Mouse (Mus musculus) hindlimb bud, embryonic 11.5 days (tissue): Measurements from ENCODE around the gene Crybb2.
"Not testable (repeated sequence)": the region's sequence is repeated elsewhere in the genome, so short reads cannot be mapped to it uniquely, and the experiment has no call there.

ENCODE experiments used
- DNase-seq: peaks from one replicate; pipeline ENCODE4 v3.0.0-alpha.2; 2012; ENCODE audit warnings: low read depth, low spot score; ENCODE audit errors: extremely low spot score

Crybb2 gene

DNA sequence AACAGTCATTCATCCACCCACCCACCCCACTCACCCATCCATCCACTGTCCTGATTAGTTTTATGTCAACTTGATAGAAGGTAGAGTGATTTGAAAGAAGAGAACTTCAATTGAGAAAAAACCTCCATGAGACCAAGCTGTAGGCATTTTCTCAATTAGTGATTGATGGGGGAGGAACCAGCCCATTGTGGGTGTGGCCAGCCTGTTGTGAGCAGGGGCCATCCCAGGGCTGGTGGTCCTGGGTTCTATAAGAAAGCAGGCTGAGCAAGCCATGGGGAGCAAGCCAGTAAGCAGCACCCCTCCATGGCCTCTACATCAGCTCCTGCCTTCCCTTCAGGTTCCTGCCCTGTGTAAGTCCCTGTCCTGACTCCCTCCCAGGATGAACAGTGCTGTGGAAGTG lies at the start of gene Crybb2:
TSS of gene Crybb2 (minus strand) at position 101 of the 400 bp plus-strand sequence.
- DNase-seq, result no peak

DNA sequence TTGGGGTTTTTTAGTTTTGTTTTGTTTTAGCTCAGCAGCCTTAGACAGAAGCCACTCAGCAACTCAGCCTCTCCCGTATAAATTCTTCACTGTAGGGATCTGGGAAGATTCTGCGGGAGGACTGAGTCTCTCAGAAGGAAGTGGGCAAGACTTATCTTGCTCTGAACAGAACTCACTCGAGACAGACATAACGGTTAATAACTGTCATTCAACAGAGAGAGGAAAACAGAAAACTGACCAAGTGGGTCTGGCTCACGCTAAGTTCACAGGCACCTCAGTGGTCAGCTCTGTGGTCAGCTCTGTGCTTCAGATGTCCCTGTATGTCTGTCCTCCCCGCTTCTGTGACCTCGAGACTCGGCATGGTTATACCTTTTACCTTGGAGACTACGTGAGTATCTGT lies 49.4 kb upstream of the Crybb2 start:
- DNase-seq, result no peak

DNA sequence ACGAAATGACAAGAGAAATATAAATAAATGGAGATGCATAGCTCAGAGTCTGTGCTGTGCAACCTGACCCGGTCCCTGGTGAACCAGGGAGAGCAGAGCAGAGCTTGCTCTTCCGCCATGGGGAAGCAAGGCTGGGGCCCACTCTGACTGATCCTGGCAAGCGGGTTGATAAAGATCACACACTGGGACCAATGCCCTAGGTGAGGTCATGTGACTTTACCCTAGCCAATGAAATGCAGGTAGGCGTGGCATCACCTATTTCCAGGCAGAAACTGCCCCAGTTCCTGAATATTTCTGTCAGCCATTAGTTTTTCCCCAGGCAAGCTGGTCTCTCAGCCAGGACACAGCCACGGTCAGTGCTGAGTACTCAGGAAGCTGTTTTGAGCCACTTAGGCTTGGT lies 48.8 kb upstream of the Crybb2 start:
- no peak for DNase-seq

DNA sequence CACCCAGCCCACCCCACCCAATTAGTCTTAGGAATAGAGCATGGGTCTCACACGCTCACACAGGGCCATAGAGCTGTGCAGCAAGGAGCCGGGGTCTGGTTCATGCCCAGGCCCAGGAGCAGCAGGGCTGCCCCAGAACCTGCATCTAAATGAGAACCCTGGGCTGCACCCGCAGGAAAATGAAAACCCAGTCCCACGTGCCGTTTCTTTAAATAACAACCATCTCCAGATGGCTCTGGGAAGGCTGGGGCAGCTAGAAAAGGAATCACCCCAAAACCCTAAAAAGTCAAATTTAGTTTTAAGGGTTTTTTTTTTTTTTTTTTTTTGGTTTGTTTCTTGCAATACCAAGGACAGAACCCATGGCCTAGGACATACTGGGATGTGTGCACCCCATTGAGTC lies 47.4 kb upstream of the Crybb2 start:
- DNase-seq, result no peak

DNA sequence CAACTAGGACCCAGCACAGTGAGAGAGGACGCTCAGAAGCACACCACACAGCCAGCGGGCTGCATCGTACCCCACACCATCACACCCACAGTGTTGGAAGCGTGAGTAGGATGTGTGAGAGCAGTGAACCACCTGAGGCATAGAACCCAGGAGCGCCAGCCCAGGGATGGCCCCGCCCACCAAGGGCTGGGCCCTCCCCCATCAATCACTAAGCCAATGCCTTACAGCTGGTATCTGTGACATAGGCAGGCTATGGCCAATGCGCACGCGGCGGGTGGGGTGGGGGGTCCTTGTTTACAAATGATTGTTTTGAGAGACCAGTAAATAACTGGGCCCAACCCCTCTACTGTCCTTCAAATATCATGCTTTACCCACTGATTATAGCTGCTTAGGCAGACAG lies 46.0 kb upstream of the Crybb2 start:
- no peak for DNase-seq

DNA sequence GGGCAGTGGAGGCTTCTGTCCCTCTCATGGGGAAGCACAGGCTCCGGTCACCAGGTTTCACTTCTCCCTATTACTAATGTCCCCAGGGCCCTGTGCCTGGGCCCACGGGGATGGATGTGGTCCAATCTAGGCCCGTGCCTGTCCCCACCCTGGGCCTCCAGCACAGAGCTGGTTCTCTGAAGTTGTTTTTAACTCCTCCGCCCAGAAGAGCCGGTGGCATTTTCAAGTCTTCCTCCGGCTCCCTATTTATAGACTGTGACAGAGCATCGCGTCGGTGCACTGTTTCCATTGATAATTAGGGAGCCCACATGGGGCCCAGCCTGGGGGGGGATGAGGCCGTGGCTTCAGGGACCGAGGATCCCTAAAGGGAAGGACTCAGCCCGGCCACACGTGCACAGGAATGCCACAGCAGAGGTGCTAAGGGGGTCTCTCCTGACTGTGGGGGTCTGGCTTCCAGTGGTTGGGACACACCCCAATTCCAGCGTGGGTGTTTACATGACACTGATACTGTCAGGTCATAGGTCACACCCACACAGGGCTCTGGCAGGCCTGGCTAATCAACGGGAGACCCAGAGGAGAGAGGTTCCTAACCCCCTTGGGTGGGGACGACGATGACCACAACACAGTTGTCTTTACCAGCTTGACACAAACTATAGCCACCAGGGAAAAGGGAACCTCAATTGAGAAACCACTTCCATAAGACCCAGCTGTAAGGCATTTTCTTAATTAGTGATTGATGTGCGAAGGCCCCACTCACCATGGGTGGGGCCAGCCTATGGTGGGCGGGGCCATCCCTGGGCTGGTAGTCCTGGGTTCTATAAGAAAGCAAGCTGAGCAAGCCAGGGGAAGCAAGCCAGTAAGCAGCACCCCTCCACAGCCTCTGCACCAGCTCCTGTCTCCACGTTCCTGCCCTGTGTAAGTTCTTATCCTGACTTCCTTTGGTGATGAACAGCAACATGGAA lies 44.6 kb upstream of the Crybb2 start:
- no peak for DNase-seq

DNA sequence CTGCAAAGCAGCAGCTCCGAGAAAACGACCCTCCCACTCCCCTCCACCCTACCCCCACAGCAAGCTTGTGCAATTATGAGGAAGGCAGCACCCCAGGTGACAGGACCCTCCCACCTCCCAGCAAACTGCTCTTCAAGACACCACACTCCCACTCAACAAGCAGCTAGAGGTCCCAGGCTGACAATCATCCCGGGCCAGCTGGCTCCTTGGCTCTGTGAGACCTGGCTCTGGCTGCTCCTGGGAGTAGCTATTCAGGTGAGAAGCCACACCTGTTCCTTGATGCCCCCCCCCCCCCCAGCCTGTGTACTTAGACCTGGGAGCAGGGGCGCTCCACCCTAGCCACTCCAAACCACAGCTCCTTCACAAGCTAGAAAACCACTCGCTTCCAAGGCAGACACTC lies 43.2 kb upstream of the Crybb2 start:
- DNase-seq, result no peak

DNA sequence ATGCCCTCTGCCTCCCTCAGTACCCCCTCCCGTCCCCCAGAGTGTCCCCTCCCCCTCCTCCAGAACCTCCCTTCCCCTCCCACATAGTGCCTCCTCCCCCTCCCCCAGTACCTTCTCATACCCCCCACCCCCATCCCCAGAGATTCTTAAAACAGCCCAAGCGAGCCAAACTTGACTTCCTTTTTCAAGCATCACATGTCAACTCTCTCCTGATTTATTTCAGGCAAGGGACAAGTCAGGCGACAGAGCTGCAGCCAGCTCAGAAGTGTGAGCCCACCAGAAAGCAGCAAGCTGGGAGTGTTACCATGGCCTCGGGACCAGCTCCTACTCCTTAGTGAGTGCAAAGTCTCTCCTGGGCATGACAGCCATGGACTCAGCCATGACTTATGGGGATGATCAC lies 41.4 kb upstream of the Crybb2 start:
- DNase-seq, result no peak

DNA sequence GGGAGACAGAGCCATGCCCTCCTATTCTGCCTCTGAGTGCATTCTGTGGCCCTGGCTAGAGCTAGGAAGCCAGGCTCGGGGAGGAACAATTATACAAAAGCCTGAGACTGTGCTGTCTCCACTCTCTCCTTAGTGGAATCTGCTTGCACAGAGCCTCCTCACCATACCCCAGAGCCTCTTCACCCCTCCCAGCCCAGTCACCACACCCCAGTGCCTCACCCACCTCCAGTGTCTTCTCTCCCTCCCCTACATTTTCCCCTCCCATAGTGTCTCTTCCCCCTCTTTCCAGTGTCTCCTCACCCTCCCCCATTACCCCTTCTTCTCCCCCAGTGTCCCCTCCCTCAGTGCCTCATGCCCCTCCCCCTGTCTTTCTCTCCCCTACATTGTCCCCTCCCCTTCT lies 41.0 kb upstream of the Crybb2 start:
- DNase-seq, result no peak

DNA sequence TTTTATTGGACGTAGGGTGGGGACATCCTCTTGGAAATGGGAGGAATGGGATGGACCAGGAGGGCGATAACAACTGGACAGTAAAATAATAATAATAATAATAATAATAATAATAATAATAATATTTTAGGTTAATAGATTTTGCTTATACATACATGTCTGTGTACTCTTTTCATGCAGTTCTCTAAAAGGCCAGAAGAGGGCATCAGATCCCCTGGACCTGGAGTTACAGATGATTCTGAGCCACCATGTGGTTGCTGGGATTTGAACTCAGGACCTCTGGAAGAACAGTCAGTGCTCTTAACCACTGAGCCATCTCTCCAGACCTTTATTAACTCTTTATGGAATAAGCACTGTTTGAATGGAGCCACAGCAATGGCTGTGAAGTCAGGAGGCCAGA lies 39.7 kb upstream of the Crybb2 start:
- not testable (repeated sequence) for DNase-seq

DNA sequence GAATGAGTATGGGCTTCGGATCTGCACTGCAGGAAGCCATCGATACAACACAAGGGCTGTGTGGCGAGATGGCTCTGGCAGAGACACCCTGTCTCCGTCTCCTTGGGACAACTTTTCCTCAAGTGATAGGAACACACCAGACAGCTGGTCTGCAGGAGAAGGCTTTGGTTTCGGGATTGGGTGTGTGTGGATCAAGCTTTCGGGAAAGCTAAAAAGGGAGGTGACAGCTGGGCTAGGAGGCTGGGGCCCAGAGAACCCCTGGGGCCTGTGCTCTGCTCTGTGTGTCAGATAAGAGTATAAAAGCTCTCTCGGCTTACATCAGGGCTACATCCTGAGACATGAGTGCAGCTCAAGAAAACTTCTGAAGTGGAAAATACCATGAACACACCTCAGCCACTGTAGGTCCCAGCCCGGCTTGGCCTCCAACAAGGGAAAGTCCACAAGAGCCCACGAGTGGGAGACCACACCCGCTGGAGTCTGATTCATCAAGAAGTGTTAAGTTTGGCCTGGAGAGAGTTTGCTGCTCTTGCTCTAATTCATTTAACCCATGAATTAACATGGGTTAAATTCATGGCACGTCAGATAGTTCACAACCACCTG lies 38.3 kb upstream of the Crybb2 start:
- no peak for DNase-seq

DNA sequence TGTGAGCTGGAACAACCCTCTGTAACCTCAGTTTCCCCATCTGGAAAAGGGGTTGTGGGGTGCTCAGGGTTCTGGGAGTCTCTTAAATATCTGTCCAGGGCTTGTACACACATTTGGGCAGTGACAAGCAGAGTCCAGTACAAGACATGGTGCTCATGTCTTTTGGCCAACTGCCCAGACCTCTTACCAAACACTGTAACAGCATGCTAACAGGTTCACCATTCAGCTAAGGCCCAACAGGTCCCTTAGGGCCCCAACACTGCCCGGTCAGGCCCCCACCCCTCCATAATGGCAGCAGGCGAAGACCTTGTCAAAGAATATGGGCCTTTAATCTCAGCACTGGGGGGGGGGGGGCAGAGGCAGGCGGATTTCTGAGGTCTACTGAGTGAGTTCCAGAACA lies 37.8 kb upstream of the Crybb2 start:
- no peak for DNase-seq

DNA sequence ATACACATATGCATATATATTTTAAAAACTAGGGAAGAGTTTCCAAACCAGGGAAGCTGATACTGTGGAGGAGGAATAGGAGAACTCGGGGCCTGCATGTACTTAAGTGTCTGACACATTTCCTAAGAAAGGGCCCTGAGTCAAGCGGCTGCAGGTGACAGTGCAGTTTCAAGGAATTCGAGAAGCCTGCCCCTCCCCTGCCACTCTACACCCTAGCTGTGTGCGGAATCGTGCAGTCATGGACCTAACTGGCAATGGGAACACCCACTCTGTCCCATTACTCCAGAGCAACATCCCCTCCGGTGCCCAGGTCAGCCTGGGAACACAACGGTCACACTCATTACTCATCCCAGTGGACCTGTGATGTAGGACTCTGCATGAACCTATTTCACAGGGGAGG lies 36.7 kb upstream of the Crybb2 start:
- no peak for DNase-seq

DNA sequence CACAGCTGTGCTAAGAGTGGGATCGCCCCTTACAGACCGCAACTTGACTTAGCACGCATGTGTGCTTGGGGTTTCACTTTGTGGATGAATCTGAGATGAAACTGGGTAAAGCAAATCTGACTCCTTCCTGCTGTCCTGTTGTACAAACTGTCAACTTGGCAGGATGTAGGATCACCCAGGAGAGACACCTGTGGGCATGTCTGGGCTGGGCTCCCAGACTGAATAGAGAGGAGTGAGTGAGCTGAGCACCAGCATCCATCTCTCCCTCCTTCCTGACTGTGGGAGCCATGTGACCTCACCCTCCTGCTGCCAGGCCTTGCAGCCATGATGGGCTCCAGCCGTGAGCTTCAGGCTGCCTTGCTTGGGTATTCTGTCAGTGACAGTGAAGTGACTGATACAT lies 35.6 kb upstream of the Crybb2 start:
- no peak for DNase-seq

DNA sequence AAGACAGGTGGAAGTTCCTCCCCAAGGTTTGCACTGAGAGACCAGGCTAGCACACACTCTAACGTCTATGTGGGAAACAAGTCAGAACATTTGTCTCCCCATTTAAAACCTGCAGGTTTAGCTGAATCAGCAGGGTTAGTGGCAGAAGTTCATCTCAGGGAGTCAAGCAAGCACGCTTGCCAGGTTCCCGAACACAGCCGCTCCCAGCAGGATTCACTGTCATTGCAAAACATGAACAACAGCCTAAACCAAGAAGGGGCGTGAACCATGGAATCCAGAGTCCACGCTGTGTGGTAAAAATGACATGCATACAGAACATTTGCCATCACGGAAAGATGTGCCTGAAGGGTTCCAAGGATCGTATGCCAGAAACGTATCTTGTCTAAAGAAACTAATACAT lies 35.1 kb upstream of the Crybb2 start:
- no peak for DNase-seq

DNA sequence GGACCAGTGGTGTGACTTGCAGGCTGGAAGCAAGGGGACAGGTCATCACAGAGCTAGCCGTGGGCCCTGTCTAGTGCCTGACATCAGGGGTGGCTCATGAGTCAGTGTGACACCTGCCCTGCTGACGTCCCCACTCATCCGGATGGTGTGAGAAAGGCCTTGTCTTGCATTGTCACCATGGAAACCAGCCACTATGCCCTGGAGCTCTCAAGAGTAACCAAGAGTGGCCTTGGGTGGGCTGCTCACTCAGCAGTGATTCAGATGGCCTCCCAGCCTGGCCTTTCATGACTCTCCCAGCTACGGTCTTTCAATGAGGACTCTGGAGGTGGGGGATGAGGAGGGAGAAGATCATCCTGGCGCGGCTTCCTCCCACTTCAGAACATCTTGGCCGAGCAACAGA lies 32.5 kb upstream of the Crybb2 start:
- no peak for DNase-seq

DNA sequence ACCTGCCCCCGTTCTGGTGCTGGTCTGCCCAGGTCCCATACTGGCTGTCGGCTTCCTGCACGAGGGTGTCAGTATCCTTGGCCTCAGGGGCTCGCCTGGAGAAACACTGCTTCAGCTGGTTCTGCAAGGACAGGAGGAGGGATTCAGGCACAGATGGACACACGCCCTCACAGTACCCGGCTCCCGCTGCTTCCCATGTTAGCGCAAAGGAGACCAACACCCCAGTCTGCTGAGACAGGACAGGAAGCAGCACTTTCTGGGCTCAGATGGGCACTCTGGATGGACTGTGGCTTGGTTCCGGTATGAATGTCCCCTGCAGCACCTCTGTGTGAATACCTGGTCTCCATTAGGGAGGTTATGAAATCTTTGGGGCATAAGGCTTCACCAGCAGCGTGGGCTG lies 31.5 kb upstream of the Crybb2 start:
- DNase-seq, result no peak

DNA sequence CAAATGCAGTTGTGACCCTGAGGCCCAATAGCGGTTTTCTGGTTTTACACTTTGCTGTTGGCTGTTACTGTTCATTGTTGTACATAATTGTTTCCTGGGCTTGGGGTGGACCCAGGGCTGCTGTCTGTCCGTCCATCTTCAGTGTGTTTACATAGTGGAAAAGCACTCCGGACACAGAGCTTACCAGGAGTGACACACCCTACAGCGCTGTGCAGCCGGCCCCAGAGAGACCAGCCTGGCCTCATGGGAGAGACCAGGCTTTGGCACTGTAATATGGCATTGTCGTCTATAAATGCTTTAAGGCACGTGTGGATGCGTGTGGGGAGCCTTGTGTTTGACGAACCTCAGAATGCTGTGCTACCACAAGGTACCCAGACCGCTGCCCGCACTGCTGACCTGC lies 30.5 kb upstream of the Crybb2 start:
- no peak for DNase-seq

DNA sequence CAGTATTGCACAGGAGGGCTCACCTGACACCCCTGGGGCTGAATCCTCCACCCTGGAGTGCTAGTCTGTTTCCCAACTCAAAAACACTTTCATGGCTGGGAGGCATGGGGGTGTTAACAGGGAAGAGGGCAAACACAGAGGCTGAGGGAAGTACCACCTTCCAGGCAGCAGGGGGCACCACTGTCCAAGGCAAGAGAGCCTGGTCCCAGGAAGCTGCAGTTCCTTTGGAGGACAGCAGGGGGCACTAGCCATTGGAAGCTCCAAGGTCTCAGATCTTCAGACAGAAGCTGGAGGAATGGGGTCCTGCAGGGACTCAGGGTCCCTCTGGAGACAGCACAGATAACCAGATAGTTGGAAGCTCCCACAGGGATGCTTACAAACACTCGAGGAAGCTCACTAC lies 29.6 kb upstream of the Crybb2 start:
- DNase-seq, result no peak

DNA sequence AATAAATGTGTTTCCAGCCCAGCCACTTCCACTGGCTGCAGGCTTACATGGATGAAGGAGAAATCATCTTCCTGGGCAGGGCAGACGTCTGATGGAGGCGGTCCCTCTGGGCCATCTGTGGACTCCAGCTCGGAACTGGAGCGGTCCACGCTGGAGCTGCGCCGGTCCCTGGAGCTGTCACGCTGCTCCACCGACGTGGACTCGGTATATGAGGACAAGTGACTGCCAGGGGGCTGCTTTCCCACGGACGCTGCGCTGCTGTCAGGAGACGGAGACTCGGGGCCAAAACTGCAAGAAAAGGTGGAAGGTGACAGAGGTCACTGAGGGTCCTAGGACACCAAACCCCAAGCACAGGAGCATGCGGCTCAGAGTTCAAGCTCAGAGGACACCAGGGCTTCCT lies 27.6 kb upstream of the Crybb2 start:
- DNase-seq, result no peak

DNA sequence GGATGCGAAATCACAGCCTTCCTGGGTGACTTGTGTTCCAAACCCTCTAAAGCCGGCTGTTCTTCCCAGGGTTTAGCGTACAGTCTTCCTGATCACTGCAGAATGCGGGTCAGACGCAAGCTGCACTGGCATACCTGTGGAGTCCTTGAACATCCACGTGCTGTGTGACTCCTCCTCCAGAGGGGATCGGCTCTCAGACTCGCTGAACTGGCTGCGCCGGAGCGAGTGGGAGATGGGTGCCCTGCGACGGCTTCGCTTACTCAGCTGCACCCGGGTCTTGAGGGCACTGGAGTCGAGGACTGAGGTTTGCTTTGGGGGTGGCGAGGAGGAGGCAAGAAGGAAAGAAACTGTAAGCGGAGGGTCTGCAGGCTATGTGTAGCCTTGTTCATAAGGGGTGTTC lies 25.5 kb upstream of the Crybb2 start:
- no peak for DNase-seq

DNA sequence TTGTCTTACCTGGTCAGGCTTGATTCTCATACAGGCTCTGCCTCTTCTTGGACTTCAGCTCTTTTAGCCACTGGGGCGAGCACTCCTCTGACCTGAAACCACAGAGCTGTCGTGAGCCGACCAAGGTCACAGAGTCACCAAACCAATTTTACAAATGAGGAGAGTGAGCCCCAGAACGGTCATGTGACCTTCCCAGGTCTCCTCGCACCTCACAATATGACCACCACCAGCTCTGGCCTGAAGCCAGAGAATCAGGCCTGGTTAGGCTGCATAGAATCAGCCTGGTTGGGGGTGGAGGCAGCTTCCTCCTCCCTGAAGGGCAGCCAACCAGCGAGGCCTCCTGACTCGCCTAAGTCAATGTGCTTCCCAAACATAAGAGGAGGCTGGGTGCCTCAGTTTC lies 22.5 kb upstream of the Crybb2 start:
- no peak for DNase-seq

DNA sequence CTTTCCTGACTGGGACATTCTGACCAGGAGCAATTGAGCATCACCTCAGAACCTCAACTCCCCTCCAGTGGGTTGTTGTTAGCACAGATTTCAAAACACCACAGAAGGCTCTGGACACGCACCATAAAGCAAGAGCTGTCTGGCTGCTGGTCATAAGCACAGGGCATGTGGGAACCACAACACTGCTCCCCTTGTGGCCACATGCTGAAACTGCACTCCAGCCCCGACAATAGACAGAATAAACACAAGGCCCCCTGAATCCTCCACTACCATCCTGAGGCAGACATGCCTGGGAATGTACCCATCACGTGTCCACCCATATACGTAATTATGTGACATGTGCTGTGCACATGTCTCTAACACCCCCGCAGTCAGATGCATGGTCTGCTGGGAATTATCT lies 21.2 kb upstream of the Crybb2 start:
- DNase-seq, result no peak
